Mouse (Mus musculus) granulocyte monocyte progenitor cell, adult 5-6 weeks (primary cell): ENCODE results near the gene Clstn1. TPM values are rescaled to one million over a fixed set of nuclear protein-coding genes. Genes with fewer than 3 reads are reported as not detected.
"Not testable (repeated sequence)": the region's sequence is repeated elsewhere in the genome, so short reads cannot be mapped to it uniquely, and the experiment has no call there.

ENCODE experiments used
- ATAC-seq: replicated peaks from 2 replicates; pipeline ENCODE4 v1.8.0; 2016; ENCODE audit warnings: mild to moderate bottlenecking, moderate TSS enrichment, inconsistent platforms; ENCODE audit not compliant: poor library complexity, severe bottlenecking
- total RNA-seq, 2 experiments: library from RNA; stranded (forward) in 1 of 2; stranded (reverse) in 1 of 2; fragments of 200-712, 200-1000 nt in 1 of 2; fragments of >200 nt in 1 of 2; fragmentation: Nextera tagmentation in 1 of 2; gene quantifications; 2 replicates each; pipeline ENCODE4 v1.2.3; 2014 to 2017

Gene Clstn1
- total RNA-seq, 2 experiments from 2014 or later: 0.90 to 3.2 TPM

DNA sequence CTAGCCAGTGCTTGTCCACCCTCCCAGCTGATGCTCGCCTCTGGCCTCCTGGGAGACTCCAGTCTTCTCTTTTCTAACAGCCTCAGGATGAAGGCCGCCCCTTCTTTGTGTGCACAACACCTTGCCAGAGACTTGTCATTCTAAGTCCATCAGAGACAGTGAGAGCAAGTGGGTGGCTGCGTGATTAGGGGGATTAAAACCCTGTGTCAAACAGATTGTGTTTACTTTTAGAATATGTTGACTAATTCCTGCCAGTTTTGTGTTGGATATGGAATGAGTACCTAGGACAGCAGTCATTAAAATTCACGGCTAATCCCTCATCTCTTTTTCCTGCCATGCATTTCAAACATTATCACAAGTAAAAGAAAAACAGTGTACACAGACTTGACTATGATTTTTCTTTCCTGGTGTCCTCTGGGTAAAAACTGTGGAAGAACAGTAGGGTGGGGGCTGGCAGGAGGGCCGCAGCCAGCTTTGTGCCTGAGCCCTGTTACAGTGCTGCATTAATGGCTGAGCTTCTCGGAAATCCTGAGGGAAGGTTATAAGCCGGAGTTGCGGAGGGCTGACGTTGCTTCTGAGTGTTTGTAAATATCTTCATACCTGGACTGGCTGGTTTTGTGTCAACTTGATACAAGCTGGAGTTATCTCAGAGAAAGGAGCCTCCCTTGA lies 8.8 kb downstream of the Clstn1 start:
- ATAC-seq: no peak

DNA sequence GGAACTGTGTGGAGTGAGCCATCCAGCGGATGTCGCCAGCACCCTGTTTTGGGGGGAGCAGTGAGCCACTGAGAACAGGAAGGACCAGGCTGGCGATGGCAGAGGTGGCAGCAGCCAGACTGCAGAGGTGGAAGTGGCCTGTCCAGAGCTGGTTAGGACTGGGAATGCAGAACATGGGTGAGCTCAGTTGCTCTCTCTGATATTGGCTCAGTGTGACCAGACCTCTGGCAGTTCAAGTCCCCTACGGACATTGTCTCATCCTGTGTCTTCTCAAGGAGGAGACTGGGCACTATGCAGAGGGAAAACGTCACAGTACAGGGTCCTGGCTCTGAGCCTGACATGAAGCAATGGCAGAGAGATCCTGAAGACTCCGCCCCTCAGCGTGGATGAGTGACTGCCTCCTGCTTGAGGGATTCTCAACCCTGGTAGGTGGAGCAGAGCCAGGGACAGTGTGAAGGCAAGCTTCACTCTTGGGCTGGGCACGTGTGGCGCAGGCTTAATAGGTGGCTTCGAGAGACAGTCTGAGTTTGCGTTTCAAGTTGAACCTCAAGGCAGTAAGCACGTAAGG lies 11.5 kb downstream of the Clstn1 start:
- ATAC-seq: peak; percentile 25; the same call in 1 of the 2 replicates

DNA sequence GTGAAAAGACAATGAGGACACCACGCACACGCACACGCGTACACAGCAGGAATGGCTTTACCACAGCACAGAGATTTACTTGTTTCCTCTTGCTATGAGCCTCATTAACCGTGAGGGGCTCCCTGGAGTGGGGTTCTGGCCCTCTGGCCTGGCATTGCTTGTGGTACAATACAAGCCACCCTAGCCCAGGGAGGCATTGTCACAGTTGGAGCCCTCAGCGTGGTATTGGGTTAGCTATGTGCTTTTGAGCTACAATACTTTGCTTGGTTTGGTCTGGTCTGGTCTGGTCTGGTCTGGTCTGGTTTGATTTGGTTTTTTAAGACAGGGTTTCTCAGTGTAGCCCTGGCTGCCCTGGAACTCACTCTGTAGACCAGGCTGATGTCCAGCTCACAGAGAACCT lies 13.3 kb downstream of the Clstn1 start:
- ATAC-seq: no peak

DNA sequence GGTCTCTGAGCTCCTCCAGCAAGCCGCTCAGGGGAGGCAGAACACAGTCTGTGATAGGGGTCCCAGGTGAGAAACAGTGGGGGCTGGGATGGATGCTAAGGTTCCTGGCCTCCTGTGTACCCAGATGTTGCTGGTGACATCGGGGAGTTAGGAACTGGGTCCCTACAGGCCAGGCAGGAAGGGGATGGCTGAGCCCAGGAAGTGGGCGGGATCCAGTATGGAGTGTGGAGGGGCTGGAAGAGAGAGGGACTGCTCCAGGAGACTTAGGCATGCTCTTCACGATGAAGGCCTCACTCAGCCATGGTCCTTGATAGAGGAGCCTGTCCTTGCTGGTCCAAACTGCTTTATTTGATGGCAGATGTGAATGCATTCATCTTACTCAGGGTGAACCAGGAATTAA lies 13.9 kb downstream of the Clstn1 start:
- no peak for ATAC-seq

DNA sequence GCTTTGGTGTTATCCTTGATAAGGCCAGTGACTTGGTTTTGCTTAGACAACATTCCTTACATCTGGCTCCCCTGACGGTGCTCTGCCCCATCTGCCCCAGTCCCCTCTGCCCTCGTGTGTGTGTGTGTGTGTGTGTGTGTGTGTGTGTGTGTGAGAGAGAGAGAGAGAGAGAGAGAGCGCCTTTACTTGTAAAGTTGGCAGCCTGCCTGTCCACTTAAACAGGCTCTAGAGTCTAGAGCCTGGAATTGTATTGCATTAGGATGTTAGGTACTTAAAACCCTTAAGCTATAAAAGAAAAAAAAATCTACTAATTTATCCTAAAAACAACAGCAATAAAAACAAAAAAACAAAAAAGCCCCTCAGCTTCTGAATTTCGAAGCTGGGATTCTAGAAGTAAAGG lies 15.2 kb downstream of the Clstn1 start:
- no peak for ATAC-seq

DNA sequence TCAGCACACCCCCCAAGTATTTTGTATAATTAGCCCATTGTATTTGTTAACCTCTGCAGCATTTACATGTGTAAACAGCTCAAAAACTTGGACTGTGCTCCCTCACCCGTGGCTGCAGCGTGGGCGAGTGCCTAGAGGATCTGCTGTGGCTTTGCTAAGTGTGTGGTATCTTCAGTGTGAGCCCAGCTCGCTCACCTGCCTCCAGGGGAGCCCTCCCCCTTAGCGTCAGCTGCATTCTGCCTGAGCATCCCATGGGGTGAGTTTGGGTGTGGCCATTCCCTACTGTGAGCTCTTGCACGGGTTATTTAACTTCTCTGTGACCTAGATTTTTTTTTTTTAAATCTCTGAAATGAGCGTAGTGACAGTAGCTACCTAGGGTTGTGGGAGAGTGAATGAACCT lies 16.0 kb downstream of the Clstn1 start:
- no peak for ATAC-seq

DNA sequence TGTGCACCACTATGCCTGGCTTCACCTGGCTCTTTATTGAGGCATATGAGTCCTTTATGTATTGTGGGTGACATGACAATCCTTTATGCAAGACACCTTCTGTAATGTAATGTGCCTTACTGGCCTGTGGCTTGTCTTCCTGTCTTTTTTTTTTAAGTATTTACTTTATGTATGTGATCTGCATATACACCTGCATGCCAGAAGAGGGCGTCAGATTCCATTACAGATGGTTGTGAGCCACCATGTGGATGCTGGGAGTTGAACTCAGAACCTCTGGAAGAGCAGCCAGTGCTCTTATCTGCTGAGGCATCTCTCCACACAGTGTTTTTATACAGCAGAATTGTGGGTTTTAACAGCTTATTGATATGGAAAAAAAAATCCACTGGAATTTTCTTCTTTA lies 17.6 kb downstream of the Clstn1 start:
- ATAC-seq: no peak

DNA sequence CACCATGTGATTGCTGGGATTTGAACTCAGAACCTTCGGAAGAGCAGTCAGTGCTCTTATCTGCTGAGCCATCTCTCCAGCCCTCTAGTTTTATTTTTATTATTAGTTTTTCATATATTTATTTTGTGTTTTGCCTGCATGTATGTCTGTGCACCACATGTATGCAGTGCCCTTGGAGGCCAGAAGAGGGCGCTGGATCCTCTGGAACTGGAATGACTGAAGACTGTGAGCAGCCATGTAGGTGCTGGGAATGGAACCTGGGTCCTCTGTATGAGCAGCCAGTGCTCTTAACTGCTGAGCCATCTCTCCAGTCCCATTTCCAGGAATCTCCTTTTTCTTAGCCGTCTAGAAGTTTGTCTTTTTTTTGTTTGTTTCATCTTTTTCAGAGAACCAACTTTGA lies 18.2 kb downstream of the Clstn1 start:
- ATAC-seq: no peak

DNA sequence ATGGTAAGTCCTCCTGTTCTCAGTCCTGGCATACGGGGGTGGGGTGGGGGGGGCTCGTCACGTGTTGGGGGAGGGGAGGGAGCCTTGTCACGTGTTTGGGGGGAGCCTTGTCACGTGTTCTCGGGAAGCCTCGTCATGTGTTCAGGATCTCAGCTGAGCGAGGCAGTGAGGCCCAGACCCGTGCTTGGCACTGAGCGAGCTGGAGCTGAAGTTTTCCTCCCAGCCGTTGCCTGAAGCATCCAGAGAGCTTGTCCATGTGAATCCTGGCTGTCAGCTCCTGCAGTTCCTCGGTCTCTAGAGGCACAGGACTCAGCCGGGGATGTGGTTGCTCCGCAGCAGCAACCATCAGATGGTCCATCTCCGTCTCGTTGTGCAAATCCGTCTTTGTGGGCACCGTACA lies 19.8 kb downstream of the Clstn1 start:
- no peak for ATAC-seq

DNA sequence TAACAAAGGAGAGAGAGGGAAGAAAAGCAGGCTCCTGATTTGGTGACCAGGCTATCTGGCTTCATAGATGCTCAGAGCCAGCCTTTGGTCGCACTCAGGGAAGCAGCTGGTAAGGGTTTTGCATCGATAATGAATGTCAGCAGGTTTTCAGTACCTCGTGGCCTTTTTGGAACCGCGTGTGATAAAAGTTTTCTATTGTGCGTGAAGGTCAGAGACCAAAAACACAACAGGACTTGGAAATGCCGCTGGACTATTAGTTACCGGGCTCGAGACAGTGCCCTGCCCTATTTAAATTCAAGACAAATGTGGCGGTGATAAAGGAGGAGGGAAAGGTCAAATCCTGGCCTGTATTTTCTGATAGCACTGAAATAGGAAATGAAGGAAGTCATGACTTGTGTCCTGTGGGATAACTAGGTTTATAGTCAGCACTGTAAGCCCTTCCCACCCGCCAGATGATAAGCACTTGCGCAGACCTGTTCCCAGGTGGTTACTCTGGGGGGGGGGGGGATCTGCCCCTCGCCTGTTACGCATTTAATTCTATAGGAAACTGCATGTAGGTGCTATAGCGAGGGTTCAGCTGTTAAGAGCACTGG lies 20.6 kb downstream of the Clstn1 start:
- ATAC-seq: no peak

DNA sequence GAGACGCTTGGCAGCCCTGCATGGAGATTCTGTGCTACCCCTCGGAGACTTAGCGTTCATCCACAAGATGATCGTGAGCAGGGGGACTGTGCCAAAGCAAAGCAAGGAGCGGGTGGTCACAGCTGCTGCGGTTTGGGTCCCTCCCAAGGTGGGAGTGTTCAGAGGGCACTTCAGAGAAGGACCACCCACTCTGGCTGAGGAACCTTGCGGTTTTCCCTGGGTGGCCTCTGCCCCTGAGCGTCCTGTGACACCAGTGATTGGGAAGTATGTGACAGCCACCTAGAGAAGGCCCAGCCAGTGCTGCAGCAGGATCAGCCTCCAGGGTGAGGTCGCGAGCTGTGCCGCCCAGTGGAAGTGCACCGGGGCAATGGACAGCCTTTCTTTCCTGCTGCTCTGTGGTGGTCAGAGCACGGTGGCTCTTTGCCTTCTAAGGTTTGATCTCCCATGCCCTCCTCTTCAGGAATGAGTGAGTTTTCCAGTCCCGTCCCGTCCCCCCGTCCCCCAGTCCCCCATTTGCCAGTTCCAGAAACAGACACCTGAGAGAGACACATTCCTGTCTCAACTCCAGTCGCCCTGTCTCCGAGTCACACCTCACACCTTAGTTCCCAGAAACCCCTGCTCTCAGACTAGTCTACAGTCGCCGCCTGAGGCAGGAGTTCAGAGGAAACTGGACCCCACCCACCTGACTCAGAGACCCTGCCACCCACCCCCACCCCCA lies 21.5 kb downstream of the Clstn1 start:
- peak; percentile 95 for ATAC-seq

DNA sequence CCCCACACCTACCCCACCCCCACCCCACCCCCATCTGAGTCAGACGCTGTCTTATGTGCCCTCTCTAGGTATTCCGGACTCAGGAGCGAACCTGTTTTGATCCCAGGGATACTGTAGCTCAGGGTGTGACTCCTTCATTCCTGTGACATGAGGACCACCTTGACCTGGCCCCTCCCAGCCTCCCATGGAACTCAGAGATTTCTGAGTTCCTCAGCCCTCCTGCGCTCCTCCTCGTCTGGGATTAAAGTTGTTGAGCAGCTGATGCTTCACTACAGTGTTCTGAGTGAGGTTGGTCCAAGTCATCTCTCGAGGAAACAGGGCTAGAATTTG lies 22.0 kb downstream of the Clstn1 start:
- ATAC-seq: no peak

DNA sequence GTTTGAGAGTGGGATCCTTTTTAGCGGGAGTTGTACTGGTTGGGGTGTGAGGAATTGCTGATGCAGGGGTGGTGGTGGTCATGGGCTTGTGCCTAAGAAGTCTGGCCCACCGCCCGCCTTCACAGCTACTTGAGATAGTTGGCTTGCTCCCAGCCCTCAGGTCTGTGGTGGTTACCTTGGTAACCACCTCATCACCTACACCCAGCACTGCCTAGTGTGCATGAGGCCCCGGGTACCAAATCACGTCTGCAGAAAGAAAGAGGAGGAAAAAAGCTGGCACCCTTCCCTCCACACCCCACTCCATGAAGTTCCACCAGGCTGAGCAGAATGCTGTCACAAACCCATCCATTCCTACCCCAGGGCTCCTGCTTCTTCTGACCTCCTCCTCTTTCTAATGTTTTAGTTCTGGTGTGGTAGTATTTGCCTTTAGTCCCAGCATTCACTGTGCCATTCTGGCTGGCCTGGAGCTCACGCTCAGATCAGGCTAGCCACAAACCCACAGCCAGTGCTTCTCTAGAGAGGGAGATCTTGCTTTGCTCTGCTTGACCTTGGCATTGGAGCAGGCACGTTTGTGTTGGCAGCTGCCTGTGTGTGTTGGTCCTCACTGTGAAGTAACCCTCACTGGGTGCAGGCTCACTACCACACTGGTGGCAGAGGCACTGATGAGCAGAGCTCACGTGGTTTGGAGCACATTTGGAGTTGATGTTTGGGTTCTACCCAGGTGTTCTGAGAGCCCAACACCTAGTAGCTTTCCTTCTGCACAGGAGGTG lies 23.2 kb downstream of the Clstn1 start:
- ATAC-seq: no peak

DNA sequence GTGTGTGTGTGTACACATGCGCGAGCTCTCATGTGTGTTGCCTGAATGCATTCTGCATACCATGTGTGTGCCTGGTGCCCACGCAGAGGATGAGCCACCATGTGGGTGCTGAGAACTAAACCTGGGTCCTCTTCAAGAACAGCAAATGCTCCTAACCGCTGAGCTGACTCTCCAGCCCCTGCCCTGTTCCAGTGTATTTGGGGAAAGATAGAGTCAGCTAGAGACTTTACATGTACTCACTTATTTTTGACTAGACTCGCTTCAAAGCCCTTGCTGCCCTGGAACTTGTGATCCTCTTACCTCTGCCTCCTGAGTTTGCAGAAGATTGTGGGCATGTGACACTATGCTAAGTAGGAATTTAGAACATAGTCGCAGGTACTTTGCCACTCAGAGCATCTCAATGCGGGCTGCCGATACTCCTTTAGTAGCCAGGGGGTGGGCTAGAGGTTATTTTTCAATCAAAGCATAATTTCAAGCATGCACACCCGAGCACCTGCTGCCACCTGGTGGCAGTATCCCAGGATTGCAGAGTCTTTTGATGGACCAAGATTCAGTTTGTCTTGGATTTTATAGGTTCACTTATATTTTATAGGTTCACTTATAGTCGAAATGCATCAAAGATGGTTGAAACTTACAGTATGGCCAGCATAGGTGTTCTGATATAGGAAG lies 25.2 kb downstream of the Clstn1 start:
- no peak for ATAC-seq

DNA sequence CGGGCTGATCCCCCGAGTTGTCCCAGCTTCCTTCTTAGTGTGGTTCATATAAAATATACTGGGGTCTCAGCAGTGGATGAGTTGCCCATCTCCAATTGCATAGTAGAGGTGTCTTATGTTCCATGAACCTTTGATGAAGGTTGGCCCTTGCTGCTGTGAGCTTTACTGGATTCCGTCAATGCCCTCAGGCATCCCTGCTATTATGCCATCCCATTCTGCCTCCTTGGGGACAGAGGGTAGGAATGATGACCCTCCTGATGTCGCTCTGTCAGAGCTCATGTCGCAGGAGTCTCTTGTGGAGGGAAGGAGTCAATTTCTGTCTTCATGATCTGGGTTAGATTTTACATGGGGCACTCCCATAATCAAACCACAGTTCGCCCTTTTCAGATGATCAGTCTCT lies 27.2 kb downstream of the Clstn1 start:
- not testable (repeated sequence) for ATAC-seq

DNA sequence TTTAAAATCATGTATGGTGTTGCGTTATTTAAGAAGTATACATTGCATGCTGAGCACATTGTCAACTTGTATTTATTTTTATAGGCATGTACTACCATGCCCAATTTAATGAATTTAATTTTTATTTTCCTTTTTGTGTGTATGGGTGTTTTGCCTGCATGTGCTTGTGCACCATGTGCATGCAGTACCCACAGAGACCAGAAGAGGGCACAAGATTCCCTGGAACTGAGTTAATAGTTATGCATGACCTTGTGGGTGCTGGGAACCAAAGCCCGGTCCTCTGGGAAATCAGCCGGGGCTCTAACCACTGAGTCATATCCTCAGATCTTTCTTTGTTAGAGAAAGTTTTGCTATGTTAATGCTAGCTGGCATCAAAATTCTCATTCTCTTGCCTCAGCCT lies 28.6 kb downstream of the Clstn1 start:
- no peak for ATAC-seq

DNA sequence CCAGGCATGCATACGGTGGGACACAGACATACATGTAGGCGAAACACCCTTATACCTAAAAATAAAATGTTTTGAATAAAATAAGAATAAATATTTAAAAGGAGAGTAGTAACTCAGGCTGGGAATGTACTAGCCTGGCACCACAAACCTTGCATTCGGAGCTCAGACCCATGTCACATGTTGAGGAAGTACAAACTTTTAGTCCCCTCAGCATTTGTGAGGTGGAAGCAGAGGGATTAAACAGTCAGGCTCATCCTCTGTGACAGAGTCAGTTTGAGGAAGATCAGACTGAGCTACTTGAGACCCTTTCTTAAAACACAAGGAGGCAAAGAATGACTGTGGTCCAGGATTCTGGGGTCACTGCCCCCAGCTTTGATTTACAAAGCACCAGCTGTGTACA lies 30.7 kb downstream of the Clstn1 start:
- ATAC-seq: not testable (repeated sequence)

DNA sequence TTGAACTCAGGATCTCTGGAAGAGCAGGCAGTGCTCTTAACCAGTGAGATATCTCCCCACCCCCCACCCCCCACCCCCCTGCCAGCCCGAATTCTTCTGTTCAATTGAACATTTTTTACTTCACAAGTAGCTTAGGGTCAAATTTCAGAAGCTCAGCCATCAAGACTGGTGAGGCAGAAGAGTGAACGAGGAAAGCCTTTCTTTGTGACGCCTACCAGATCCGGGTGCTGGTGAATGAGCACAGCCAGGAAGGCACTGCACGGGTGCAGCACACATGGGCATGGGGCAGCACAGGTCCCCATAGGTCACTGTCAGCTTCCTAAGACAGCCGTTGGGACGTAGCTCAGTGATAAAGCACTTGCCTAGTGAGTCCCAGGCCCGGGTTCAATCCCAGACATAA lies 33.7 kb downstream of the Clstn1 start:
- ATAC-seq: no peak

DNA sequence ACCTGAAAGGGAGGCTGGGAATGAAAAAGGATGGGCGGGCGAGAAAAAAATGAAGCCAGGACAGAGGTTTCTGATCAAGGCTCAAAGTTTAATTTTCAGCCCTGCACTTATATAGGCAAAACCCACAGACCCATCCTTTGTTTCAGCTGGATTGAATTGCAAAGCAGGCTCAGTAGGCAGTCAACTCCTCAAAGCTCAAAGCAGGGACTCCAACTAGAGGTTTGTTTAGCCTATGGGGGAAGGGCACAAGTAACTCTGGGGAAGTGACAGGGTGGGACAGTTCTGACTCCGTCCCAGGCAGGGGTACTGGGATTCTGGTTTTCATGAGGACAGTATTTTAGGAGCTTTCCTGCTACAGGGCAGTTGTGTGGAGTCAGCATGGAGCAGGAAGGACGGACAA lies 35.0 kb downstream of the Clstn1 start:
- ATAC-seq: no peak

DNA sequence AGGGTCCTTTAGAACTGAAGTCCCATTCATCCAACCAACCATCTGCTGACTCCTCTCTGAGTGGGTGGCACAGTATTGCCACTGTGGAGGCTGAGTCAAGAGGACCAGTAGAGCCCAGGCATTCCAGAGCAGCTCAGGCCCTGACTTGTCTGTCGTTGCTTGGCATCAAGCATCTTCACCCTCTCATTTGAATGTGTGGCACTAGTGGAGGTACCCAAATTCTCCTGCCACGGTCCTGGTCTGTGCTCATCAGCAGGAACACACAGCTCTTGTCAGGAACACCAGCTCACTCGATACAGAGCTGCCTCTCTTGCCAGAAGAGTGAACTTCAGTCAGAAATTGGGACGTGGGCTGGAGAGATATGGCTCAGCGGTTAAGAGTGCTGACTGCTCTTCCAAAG lies 37.4 kb downstream of the Clstn1 start:
- no peak for ATAC-seq
